Mouse (Mus musculus): ENCODE data around the gene Nkapd1. TPM values are rescaled to one million over a fixed set of nuclear protein-coding genes. Genes with fewer than 3 reads are reported as not detected.

Gene Nkapd1
- polyA plus RNA-seq, 1 experiment: 11.4 TPM

DNA sequence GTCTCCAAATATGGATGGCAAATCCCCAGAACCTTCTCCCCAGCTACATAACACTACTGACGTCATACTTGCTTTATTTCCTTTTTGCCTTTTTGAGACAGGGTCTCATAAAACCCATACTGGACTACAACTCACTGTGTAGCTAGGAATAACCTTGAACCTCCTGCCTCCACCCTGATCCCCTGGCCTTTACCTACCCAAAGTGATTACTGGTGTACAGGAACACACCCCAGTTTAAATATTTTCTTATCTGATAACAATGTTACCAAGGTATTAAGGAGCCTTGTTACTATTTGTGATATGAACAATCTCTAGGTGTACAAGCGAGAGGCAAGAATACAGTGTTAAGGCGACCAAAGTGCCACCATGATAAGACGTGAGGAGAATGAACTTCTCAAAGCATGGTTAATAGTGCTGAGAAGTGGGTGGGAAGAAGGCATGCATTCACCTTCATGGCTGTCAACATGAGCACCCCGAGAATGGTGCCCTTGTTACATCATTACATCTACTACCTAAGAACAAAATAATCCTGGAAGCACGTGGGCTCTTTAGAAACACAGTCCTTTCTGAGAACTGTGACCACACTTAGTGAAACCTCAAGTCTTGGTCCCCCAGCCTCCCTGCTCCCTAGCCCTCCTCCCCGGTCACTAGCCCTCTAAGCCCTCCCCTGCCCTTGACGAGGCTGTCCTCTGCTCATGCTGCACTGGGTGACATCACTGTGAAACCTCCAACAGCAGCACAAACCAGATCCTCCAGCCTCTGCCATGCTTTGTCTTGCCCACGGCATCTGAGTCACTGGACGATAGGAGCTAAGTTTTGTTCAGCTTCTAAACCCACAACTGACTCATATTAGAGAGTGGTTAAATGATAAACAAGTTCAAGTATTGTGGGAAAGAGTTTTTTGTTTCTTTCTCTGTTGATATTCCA is 47.4 kb downstream of the Nkapd1 start:
- no peak for DNase-seq
- H3K4me3 ChIP-seq (replicated peaks; ENCODE audit: insufficient read depth, low read depth, low read length): no peak overlapping the region
- TF ChIP-seq POLR2A (IDR thresholded peaks at IDR 0.05; ENCODE audit: borderline replicate concordance, insufficient read depth, low read length) (no peak), CTCF (IDR thresholded peaks at IDR 0.05; ENCODE audit: borderline replicate concordance, insufficient read depth, low read depth, low read length) (no peak)
- H3K27me3 ChIP-seq (ENCODE audit: control insufficient read depth, insufficient read depth, low read length): no peaks in the 10 kb centered on the region
- no peaks in the 10 kb centered on the region for H3K4me1 ChIP-seq (ENCODE audit: control insufficient read depth, insufficient read depth, low read length)
- 76% methylated on average over 10 of the region's 10 CpGs for WGBS
- H3K27ac ChIP-seq (ENCODE audit: insufficient read depth, low read length): no peak overlapping the region

DNA sequence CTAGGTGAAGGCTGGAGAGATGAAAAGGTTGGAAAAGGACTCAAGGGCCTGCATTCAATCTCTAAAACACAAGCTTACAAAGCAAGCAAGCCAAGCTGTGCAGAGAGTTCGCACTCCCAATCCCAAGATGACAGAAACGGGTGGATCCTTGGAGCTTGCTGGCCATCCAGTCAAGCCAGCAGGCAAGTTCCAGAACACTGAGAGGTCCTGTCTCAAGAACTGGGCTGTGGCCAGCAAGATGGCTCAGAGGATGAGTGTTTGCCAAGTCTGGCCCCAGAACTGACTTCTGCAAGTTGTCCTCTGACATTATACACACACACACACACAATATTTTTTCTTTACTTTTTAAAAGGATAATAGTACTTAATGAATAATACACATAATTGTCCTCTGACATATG is 49.4 kb downstream of the Nkapd1 start:
- DNase-seq: no peak
- no peak overlapping the region for H3K4me3 ChIP-seq (replicated peaks; ENCODE audit: insufficient read depth, low read depth, low read length)
- no peak for TF ChIP-seq POLR2A (IDR thresholded peaks at IDR 0.05; ENCODE audit: borderline replicate concordance, insufficient read depth, low read length)
- TF ChIP-seq CTCF (IDR thresholded peaks at IDR 0.05; ENCODE audit: borderline replicate concordance, insufficient read depth, low read depth, low read length): no peak
- no peak overlapping the region for H3K27ac ChIP-seq (ENCODE audit: insufficient read depth, low read length)
- WGBS: 40% methylated on average over 2 of the region's 2 CpGs
- no peaks in the 10 kb centered on the region for H3K27me3 ChIP-seq (ENCODE audit: control insufficient read depth, insufficient read depth, low read length)
- no peaks in the 10 kb centered on the region for H3K4me1 ChIP-seq (ENCODE audit: control insufficient read depth, insufficient read depth, low read length)

DNA sequence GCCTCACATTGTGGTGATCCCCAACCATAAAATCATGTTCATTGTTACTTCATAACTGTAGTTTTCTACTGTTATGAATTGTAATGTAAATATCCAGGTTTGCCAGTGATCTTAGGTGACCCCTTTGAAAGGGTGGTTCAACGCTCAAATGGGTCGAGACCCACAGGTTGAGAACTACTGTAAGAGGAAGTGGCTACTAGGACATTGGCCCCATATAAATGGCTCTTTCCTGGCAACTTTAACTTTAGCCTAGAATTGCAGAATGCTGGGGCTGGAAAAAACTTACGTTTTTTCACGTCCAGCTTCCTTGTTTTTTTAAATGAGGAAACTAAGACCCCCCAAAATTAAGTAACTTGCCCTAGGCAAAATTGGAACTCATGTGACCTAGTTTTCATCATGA is 49.9 kb downstream of the Nkapd1 start:
- H3K4me1 ChIP-seq (ENCODE audit: control insufficient read depth, insufficient read depth, low read length): no peaks in the 10 kb centered on the region
- no peaks in the 10 kb centered on the region for H3K27me3 ChIP-seq (ENCODE audit: control insufficient read depth, insufficient read depth, low read length)
- no peak for DNase-seq
- no peak overlapping the region for H3K4me3 ChIP-seq (replicated peaks; ENCODE audit: insufficient read depth, low read depth, low read length)
- WGBS: 89% methylated on average over 4 of the region's 4 CpGs
- H3K27ac ChIP-seq (ENCODE audit: insufficient read depth, low read length): no peak overlapping the region
- TF ChIP-seq POLR2A (IDR thresholded peaks at IDR 0.05; ENCODE audit: borderline replicate concordance, insufficient read depth, low read length): no peak
- no peak for TF ChIP-seq CTCF (IDR thresholded peaks at IDR 0.05; ENCODE audit: borderline replicate concordance, insufficient read depth, low read depth, low read length)

DNA sequence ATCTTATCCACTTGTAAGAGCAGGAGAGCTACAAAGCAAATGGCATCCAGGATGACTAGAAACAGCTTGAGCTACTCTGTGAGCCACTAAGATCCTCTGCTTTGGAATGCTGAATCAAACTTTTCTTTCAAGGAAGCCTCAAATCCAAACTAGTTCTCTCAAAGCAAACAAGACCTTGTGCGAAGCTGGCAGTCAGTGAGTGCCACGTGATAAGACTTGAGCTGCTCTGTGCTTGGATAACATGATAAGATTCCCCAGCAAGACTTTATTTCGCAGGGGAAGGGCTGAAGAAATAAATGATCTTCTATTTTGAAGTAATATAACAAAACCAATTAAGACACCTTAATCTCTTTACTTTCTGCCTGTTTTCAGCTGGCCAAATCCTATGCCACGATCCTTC is 51.3 kb downstream of the Nkapd1 start:
- TF ChIP-seq POLR2A (IDR thresholded peaks at IDR 0.05; ENCODE audit: borderline replicate concordance, insufficient read depth, low read length) (no peak), CTCF (IDR thresholded peaks at IDR 0.05; ENCODE audit: borderline replicate concordance, insufficient read depth, low read depth, low read length) (no peak)
- 91% methylated on average over 4 of the region's 4 CpGs for WGBS
- H3K4me3 ChIP-seq (replicated peaks; ENCODE audit: insufficient read depth, low read depth, low read length): no peak overlapping the region
- H3K4me1 ChIP-seq (ENCODE audit: control insufficient read depth, insufficient read depth, low read length): no peaks in the 10 kb centered on the region
- no peaks in the 10 kb centered on the region for H3K27me3 ChIP-seq (ENCODE audit: control insufficient read depth, insufficient read depth, low read length)
- DNase-seq: no peak
- H3K27ac ChIP-seq (ENCODE audit: insufficient read depth, low read length): no peak overlapping the region

DNA sequence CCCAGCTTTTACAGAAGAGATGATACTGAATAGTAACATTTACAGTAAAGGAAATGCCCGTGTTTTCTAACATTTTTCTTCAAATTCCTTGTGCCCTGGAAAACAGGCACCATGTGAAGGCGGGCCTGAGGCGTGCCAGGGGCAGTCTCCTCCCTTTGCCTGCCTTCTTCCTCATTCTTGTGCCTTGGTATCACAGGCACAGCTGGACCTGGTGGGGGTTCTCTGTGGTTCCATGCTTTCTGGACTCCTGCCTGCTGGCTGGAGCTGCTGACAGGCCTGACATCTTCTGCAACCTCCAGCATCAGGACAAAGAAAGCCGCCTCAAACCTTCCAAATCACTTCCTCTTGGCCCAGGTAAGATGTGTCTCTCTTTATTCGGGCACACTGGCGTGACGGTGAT is 52.1 kb downstream of the Nkapd1 start:
- TF ChIP-seq CTCF (IDR thresholded peaks at IDR 0.05; ENCODE audit: borderline replicate concordance, insufficient read depth, low read depth, low read length) (no peak), POLR2A (IDR thresholded peaks at IDR 0.05; ENCODE audit: borderline replicate concordance, insufficient read depth, low read length) (no peak)
- Histone ChIP-seq H3K27me3 (ENCODE audit: control insufficient read depth, insufficient read depth, low read length) (no peaks in the 10 kb centered on the region; the same call in 1 of the 2 replicates), H3K4me1 (ENCODE audit: control insufficient read depth, insufficient read depth, low read length) (no peaks in the 10 kb centered on the region), H3K27ac (ENCODE audit: insufficient read depth, low read length) (no peak overlapping the region), H3K4me3 (replicated peaks; ENCODE audit: insufficient read depth, low read depth, low read length) (no peak overlapping the region)
- DNase-seq: no peak
- 37% methylated on average over 7 of the region's 7 CpGs for WGBS

DNA sequence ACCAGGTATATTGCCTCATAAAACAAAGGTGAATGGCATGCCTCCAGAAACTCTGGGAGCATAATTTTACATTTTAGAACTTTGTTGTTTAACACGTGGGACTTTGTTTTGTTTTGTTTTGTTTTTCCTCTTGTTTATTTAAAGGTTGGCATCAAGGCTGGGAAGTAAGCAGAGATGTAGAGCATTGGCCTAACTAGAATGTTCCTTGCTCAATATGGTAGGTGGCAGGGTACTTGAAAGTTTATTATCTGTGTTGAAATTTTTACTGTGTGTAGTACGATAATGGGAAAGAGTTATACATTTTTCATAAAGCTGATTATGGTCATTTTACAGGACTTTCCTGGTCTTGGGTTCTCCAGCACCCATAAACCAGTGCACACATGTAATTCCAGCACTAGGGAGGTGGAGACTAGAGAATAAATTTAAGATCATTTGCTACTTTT is 55.3 kb downstream of the Nkapd1 start:
- Histone ChIP-seq H3K27ac (ENCODE audit: insufficient read depth, low read length) (no peak overlapping the region), H3K4me1 (ENCODE audit: control insufficient read depth, insufficient read depth, low read length) (no peaks in the 10 kb centered on the region), H3K27me3 (ENCODE audit: control insufficient read depth, insufficient read depth, low read length) (no peaks in the 10 kb centered on the region; the same call in 1 of the 2 replicates), H3K4me3 (replicated peaks; ENCODE audit: insufficient read depth, low read depth, low read length) (no peak overlapping the region)
- TF ChIP-seq POLR2A (IDR thresholded peaks at IDR 0.05; ENCODE audit: borderline replicate concordance, insufficient read depth, low read length) (no peak), CTCF (IDR thresholded peaks at IDR 0.05; ENCODE audit: borderline replicate concordance, insufficient read depth, low read depth, low read length) (no peak)
- no peak for DNase-seq
- 84% methylated on average over 2 of the region's 2 CpGs for WGBS

DNA sequence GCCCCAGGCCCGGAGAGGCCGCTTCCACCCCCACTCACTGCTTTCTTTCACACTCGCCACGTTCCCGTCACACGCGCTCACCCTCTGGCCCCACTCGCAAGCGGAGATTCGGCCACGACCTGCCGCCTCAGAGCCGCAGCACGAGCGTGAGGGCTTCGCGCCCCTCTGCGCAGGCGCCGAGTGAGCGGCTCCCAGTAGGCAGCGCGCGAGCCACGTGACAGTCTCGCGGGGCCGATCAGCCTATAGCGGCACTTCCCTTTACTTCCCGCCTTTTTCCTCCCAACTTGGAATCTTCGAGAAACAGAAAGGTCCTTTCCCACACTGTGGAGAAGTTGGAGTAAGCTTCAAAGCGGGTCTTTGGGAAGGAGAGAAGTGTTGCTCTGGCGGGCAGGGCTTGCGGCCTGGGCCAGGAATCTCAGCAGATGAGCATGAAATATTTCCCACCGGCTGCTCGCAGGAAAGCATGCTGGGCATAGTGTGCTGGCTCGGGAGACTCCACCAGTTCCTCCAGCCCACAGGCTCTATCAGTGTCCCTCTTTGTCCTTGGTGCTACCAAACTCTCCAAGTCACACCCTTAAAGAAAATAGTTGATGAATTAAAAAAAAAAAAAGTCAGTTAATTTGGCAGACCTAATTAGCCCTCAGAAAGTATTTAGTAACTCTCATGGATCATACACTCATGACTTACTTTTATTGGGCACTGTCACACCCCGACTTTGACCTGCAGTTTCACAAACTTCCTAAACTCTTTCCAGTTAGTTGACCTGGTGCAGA is 55.9 kb downstream of the Nkapd1 start, which contains the start of gene Tex12:
TSS of gene Tex12 (minus strand) at position 181 of the 773 bp plus-strand sequence.
- no peak within 1 kb of the TSS for H3K4me3 ChIP-seq (replicated peaks; ENCODE audit: insufficient read depth, low read depth, low read length)
- WGBS: 87% methylated on average over 38 of the region's 38 CpGs
- H3K4me1 ChIP-seq (ENCODE audit: control insufficient read depth, insufficient read depth, low read length): no peaks in the 10 kb centered on the region
- H3K27ac ChIP-seq (ENCODE audit: insufficient read depth, low read length): no peak within 1 kb of the TSS
- TF ChIP-seq CTCF (IDR thresholded peaks at IDR 0.05; ENCODE audit: borderline replicate concordance, insufficient read depth, low read depth, low read length) (no peak), POLR2A (IDR thresholded peaks at IDR 0.05; ENCODE audit: borderline replicate concordance, insufficient read depth, low read length) (no peak)
- H3K27me3 ChIP-seq (ENCODE audit: control insufficient read depth, insufficient read depth, low read length): no peaks in the 10 kb centered on the region; the same call in 1 of the 2 replicates
- no peak for DNase-seq

Other genes with a start within 250 kb of the Nkapd1 start
- 0.11 and 0.23 TPM in 2 replicates for gene Plet1, start 122.9 kb downstream of the Nkapd1 start, polyA plus RNA-seq (2012; rRNA removed)
- 51.2 and 57.0 TPM in 2 replicates for gene Pts, start 88.7 kb downstream of the Nkapd1 start, polyA plus RNA-seq (2012; rRNA removed)
- 30.5 and 32.9 TPM in 2 replicates for gene Il18, start 62.6 kb downstream of the Nkapd1 start, polyA plus RNA-seq (2012; rRNA removed)
- 1.1 and 1.4 TPM in 2 replicates for gene Bco2, start 62.3 kb downstream of the Nkapd1 start, polyA plus RNA-seq (2012; rRNA removed)
- not detected in 2 replicates for gene Tex12, start 56.1 kb downstream of the Nkapd1 start, polyA plus RNA-seq (2012; rRNA removed)
- gene Sdhd, start 13.7 kb downstream of the Nkapd1 start, polyA plus RNA-seq (2012; rRNA removed): 193 and 205 TPM in 2 replicates
- gene Timm8b, start 13.6 kb downstream of the Nkapd1 start, polyA plus RNA-seq (2012; rRNA removed): 481 and 504 TPM in 2 replicates
- 1.8 and 2.3 TPM in 2 replicates for gene Pih1d2, start 143 bp downstream of the Nkapd1 start, polyA plus RNA-seq (2012; rRNA removed)
- gene Dlat, start 42.3 kb upstream of the Nkapd1 start, polyA plus RNA-seq (2012; rRNA removed): 78.4 and 82.3 TPM in 2 replicates
- 81.7 and 85.7 TPM in 2 replicates for gene Dixdc1, start 122.1 kb upstream of the Nkapd1 start, polyA plus RNA-seq (2012; rRNA removed)
- 3.0 and 3.8 TPM in 2 replicates for gene 2310030G06Rik, start 129.1 kb upstream of the Nkapd1 start, polyA plus RNA-seq (2012; rRNA removed)
- gene Cryab, start 133.9 kb upstream of the Nkapd1 start, polyA plus RNA-seq (2012; rRNA removed): 296 and 364 TPM in 2 replicates
- 3.2 and 3.4 TPM in 2 replicates for gene Hspb2, start 134.9 kb upstream of the Nkapd1 start, polyA plus RNA-seq (2012; rRNA removed)
- gene Fdxacb1, start 150.8 kb upstream of the Nkapd1 start, polyA plus RNA-seq (2012; rRNA removed): 7.3 and 8.0 TPM in 2 replicates
- gene Alg9, start 157.6 kb upstream of the Nkapd1 start, polyA plus RNA-seq (2012; rRNA removed): 22.5 and 23.7 TPM in 2 replicates
- gene 1110032A03Rik, start 158.1 kb upstream of the Nkapd1 start, polyA plus RNA-seq (2012; rRNA removed): 84.5 and 87.8 TPM in 2 replicates
- 30.2 and 34.7 TPM in 2 replicates for gene Ppp2r1b, start 227.8 kb upstream of the Nkapd1 start, polyA plus RNA-seq (2012; rRNA removed)

All from cerebellum, adult 2 months (tissue).